In the genomic region with DNA sequence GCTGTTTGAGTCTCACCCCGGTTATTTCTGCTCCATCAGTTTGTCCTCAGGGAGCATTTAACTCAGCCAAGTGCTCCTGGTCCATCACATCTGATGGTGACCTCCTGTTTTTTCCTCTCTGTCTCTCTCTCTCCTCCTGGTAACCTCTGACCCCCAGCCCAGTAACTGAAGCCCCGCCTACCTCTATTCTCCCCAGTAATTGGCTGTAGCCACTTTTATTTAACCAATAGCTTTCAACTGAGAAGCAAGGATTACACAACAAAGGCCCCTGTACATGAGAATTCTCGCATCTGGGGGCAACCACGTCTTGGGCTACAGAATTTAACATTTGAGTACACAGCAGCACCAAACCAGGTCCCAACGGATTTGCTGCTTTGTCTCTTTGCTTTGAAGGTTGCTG, we compare ENCODE assay signal across 21 mouse cellular contexts. TPM values are rescaled to one million over a fixed set of nuclear protein-coding genes. Genes with fewer than 3 reads are reported as not detected.
DNase-seq lines count a peak whose midpoint lies in the region; ATAC-seq and TF ChIP-seq lines count a peak whose summit lies in the region.
"Had no signal": no experiment of that assay in that cellular context is flagged by ENCODE, and none has a peak within 500 bp of the region (broad histone marks: within the 10 kb centered on the region; RNA-seq: fewer than 3 reads in every experiment).

No protein-coding gene starts in this region.

- no peak for TF ChIP-seq CTCF in cortical plate, adult 2 months (IDR thresholded peaks at IDR 0.05; ENCODE audit: extremely low read depth, insufficient read depth, low read length)

- no peaks in the 10 kb centered on the region for H3K9me3 ChIP-seq in midbrain, embryonic 11.5 days (ENCODE audit: control insufficient read depth, low read length)
- H3K9me3 ChIP-seq in midbrain, embryonic 10.5 days (replicated peaks): no peaks in the 10 kb centered on the region
- H3K9me3 ChIP-seq: embryonic facial prominence, embryonic 10.5 days; heart, embryonic 10.5 days; hindbrain, embryonic 12.5 days had no signal

- no peak overlapping the region for H3K27ac ChIP-seq in midbrain, embryonic 11.5 days (ENCODE audit: low read depth, low read length)
- no peak overlapping the region for H3K27ac ChIP-seq in midbrain, embryonic 10.5 days (replicated peaks)
- peak overlapping the region; percentile 77 for H3K27ac ChIP-seq in cortical plate, adult 2 months (ENCODE audit: insufficient read depth, low read length)
- H3K27ac ChIP-seq: embryonic facial prominence, embryonic 10.5 days; heart, embryonic 10.5 days; hindbrain, embryonic 12.5 days had no signal

- H3K4me3 ChIP-seq in midbrain, embryonic 11.5 days (ENCODE audit: low read depth, low read length): no peak overlapping the region
- H3K4me3 ChIP-seq in midbrain, embryonic 10.5 days: no peak overlapping the region
- H3K4me3 ChIP-seq in cortical plate, adult 2 months (ENCODE audit: insufficient read depth, low read length): no peak overlapping the region
- H3K4me3 ChIP-seq: embryonic facial prominence, embryonic 10.5 days; heart, embryonic 10.5 days; hindbrain, embryonic 12.5 days had no signal

- no peak for ATAC-seq in midbrain, embryonic 11.5 days (ENCODE audit: low FRiP score)
- ATAC-seq: CD4-positive, CD25-positive, alpha-beta regulatory T cell, adult 4 months; forebrain, embryonic 14.5 days; hindbrain, embryonic 16.5 days; Patski had no signal

- WGBS in midbrain, embryonic 11.5 days: 50% methylated on average over 5 of the region's 5 CpGs
- 51% methylated on average over 5 of the region's 5 CpGs for WGBS in midbrain, embryonic 10.5 days

- no peaks in the 10 kb centered on the region for H3K36me3 ChIP-seq in midbrain, embryonic 11.5 days (ENCODE audit: control insufficient read depth, insufficient read depth, low read length)
- no peaks in the 10 kb centered on the region for H3K36me3 ChIP-seq in midbrain, embryonic 10.5 days
- H3K36me3 ChIP-seq: heart, embryonic 10.5 days; hindbrain, embryonic 12.5 days had no signal

- H3K4me2 ChIP-seq in midbrain, embryonic 11.5 days: no peak overlapping the region
- H3K4me2 ChIP-seq: hindbrain, embryonic 12.5 days had no signal

- no peaks in the 10 kb centered on the region for H3K4me1 ChIP-seq in midbrain, embryonic 11.5 days (ENCODE audit: control insufficient read depth, insufficient read depth, low read length)
- peaks cover 5% of the 10 kb centered on the region for H3K4me1 ChIP-seq in midbrain, embryonic 10.5 days
- H3K4me1 ChIP-seq in cortical plate, adult 2 months (ENCODE audit: control insufficient read depth, insufficient read depth, low read length): peaks cover 3% of the 10 kb centered on the region
- H3K4me1 ChIP-seq: heart, embryonic 10.5 days; hindbrain, embryonic 12.5 days had no signal

- H3K27me3 ChIP-seq in midbrain, embryonic 11.5 days (ENCODE audit: control insufficient read depth, insufficient read depth, low read length): no peaks in the 10 kb centered on the region
- H3K27me3 ChIP-seq in midbrain, embryonic 10.5 days (ENCODE audit: low read depth, poor library complexity, severe bottlenecking): no peaks in the 10 kb centered on the region
- H3K27me3 ChIP-seq: hindbrain, embryonic 12.5 days; Patski had no signal

- H3K9ac ChIP-seq in midbrain, embryonic 11.5 days (ENCODE audit: low read length): no peak overlapping the region
- H3K9ac ChIP-seq: hindbrain, embryonic 12.5 days had no signal

- peak; percentile 14 for DNase-seq in embryo, embryonic 10.5 days (ENCODE audit: low spot score)
- DNase-seq in embryo, embryonic 9.5 days (ENCODE audit: extremely low spot score): no peak
- peak; percentile 69 for DNase-seq in midbrain, embryonic 11.5 days (ENCODE audit: low spot score, missing footprints)
- no peak for DNase-seq in midbrain, embryonic 10.5 days (ENCODE audit: low spot score)
- DNase-seq in liver: no peak
- no peak for DNase-seq in natural killer cell, adult 2 months (ENCODE audit: low spot score in 2 of 2)
- DNase-seq: adrenal gland, adult 8-10 months; adrenal gland, postnatal 36 days; B cell, adult 2 months; cerebellum, postnatal 10 days; gastrocnemius, postnatal 36 days; heart, postnatal 10 days; heart, postnatal 4 days had no signal

- TF ChIP-seq POLR2A in cortical plate, adult 2 months (IDR thresholded peaks at IDR 0.05; ENCODE audit: extremely low read depth, insufficient read depth, low read length): no peak

RNA-seq across cellular contexts. Expression of a gene that starts 23.1 kb away (rescaled TPM):
- 31.5 and 34.9 TPM in 2 replicates for polyA plus RNA-seq in midbrain, embryonic 11.5 days (2014; fragmentation: Nextera tagmentation; extraction: Ambion mirVana)
- polyA plus RNA-seq in midbrain, embryonic 10.5 days (2016; fragmentation: Nextera tagmentation; extraction: Ambion mirVana): 19.0 and 33.6 TPM in 2 replicates
- 34.9 and 39.0 TPM in 2 replicates for polyA plus RNA-seq in cortical plate, adult 2 months (2012; rRNA removed)

RNA-seq across cellular contexts. Expression of a gene that starts 40.3 kb away (rescaled TPM):
- 1.6 and 1.9 TPM in 2 replicates for polyA plus RNA-seq in midbrain, embryonic 11.5 days (2014; fragmentation: Nextera tagmentation; extraction: Ambion mirVana)
- polyA plus RNA-seq in midbrain, embryonic 10.5 days (2016; fragmentation: Nextera tagmentation; extraction: Ambion mirVana): 1.9 and 2.2 TPM in 2 replicates
- 16.4 TPM in 2 replicates for polyA plus RNA-seq in cortical plate, adult 2 months (2012; rRNA removed)

RNA-seq across cellular contexts. Expression of a gene that starts 58.1 kb away (rescaled TPM):
- polyA plus RNA-seq in midbrain, embryonic 11.5 days (2014; fragmentation: Nextera tagmentation; extraction: Ambion mirVana): 0.36 and 0.81 TPM in 2 replicates
- polyA plus RNA-seq in midbrain, embryonic 10.5 days (2016; fragmentation: Nextera tagmentation; extraction: Ambion mirVana): 0.38 and 0.41 TPM in 2 replicates
- 2.0 and 2.8 TPM in 2 replicates for polyA plus RNA-seq in cortical plate, adult 2 months (2012; rRNA removed)

Comparison
In these comparisons a context has a peak if more than half of its experiments do, and no peak if none do; other contexts are left out.
1. DNase-seq: peak in embryo, embryonic 10.5 days (single experiment) and midbrain, embryonic 11.5 days (single experiment); none in embryo, embryonic 9.5 days (single experiment), midbrain, embryonic 10.5 days (single experiment), liver (single experiment) and natural killer cell, adult 2 months (0 of 2).